Mouse (Mus musculus): Measurements from ENCODE around the gene Gm10972.
"Not testable (repeated sequence)": the region's sequence is repeated elsewhere in the genome, so short reads cannot be mapped to it uniquely, and the experiment has no call there.

- TF ChIP-seq POLR2A (IDR thresholded peaks at IDR 0.05; ENCODE audit: control insufficient read depth, low read depth, low read length); CTCF (IDR thresholded peaks at IDR 0.05; ENCODE audit: control insufficient read depth, insufficient read depth, insufficient replicate concordance, low read depth, low read length): not testable (repeated sequence)
Observed at GRCm38 (mm10) chr3:94691694-94692093, 48.8 kb downstream of the Gm10972 start.
